Mouse (Mus musculus): ENCODE data around the gene Krtdap. TPM values are rescaled to one million over a fixed set of nuclear protein-coding genes. Genes with fewer than 3 reads are reported as not detected.

Krtdap gene
- polyA plus RNA-seq, 1 experiment from 2014 or later = 0.41 TPM

DNA sequence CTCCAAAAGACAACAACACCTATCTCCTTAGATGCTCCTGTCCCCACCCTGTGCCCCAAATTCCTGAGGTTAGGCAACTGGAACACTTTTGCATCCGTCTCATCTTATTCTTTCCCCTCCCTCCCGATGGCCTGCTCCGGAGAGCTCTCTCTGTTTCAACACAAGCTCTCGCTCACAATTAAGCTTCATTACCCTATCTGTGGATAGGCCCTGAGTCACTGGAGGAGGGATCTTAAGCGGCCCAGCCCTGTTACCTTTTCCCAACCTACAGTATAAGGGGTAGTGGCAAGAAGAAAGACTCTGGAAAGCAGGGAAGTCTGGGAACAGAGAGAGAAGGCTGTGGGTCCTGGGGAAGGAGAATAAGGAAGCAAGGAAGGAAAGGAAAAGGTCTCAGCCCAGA, 24.2 kb upstream of the Krtdap start, which contains the start of gene Dmkn:
Gene Dmkn, plus strand, starts transcription at position 301 of the 400 bp plus-strand sequence.
- no peak within 1 kb of the TSS for H3K4me3 ChIP-seq
- H3K4me1 ChIP-seq = peaks cover 21% of the 10 kb centered on the region
- no peaks in the 10 kb centered on the region for H3K36me3 ChIP-seq
- ATAC-seq (ENCODE audit: extremely low read depth, insufficient number of reproducible peaks, low FRiP score, low TSS enrichment) = no peak
- no peak within 1 kb of the TSS for H3K27ac ChIP-seq (replicated peaks)
- 53% methylated on average over 5 of the region's 5 CpGs for WGBS
- H3K9me3 ChIP-seq = no peaks in the 10 kb centered on the region
- peaks cover 27% of the 10 kb centered on the region; the same call in 1 of the 2 replicates for H3K27me3 ChIP-seq (replicated peaks)
- no peak within 1 kb of the TSS for H3K4me2 ChIP-seq
- H3K9ac ChIP-seq = no peak within 1 kb of the TSS

DNA sequence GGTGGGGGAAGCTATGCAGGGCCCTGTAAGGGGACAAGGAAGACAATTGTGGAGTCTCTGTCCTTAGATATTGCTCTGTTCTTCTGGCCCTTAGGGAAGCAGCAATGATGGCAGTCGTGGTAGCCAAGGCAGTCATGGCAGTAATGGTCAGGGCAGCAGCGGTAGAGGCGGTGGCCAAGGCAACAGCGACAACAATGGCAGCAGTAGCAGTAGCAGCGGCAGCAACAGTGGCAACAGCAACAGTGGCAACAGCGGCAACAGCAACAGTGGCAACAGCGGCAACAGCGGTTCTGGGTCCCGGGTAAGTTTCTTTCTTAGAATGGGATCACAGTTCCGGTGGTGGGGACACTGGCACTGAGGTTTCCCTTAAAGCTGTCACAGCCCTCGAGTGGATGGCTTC, 22.5 kb upstream of the Krtdap start:
- WGBS = 41% methylated on average over 11 of the region's 11 CpGs
- H3K9me3 ChIP-seq = no peaks in the 10 kb centered on the region
- no peak overlapping the region for H3K9ac ChIP-seq
- peaks cover 17% of the 10 kb centered on the region for H3K4me1 ChIP-seq
- H3K27ac ChIP-seq (replicated peaks) = no peak overlapping the region
- H3K4me3 ChIP-seq = no peak overlapping the region
- H3K36me3 ChIP-seq = no peaks in the 10 kb centered on the region
- peak overlapping the region; percentile 37 for H3K4me2 ChIP-seq
- peaks cover 39% of the 10 kb centered on the region; the same call in 1 of the 2 replicates for H3K27me3 ChIP-seq (replicated peaks)
- ATAC-seq (ENCODE audit: extremely low read depth, insufficient number of reproducible peaks, low FRiP score, low TSS enrichment) = no peak

DNA sequence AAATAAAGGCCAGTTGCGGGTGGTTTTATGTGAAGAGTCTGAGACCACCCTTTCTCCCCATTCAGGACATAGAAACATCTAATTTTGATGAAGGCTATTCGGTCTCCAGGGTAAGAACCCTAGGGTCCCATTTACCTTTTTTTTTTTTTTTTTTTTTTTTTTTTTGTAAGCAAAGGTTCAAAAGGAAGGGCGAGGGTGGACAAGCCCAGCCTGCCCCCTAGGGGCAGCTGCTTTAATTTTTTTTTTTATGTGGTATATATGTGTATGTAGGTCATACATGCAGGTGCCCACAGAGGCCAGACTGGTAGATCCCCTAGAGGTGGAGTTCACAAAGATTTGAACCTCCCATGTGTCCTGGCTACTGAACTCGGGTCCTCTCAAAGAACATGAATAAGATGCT, 21.3 kb upstream of the Krtdap start:
- peaks cover 39% of the 10 kb centered on the region; the same call in 1 of the 2 replicates for H3K27me3 ChIP-seq (replicated peaks)
- H3K4me2 ChIP-seq = no peak overlapping the region
- no peak overlapping the region for H3K9ac ChIP-seq
- H3K36me3 ChIP-seq = no peaks in the 10 kb centered on the region
- no peak overlapping the region for H3K27ac ChIP-seq (replicated peaks)
- WGBS = 81% methylated on average over 4 of the region's 4 CpGs
- ATAC-seq (ENCODE audit: extremely low read depth, insufficient number of reproducible peaks, low FRiP score, low TSS enrichment) = no peak
- H3K4me1 ChIP-seq = peaks cover 9% of the 10 kb centered on the region
- peaks cover 2% of the 10 kb centered on the region; the same call in 1 of the 2 replicates for H3K9me3 ChIP-seq
- H3K4me3 ChIP-seq = no peak overlapping the region

DNA sequence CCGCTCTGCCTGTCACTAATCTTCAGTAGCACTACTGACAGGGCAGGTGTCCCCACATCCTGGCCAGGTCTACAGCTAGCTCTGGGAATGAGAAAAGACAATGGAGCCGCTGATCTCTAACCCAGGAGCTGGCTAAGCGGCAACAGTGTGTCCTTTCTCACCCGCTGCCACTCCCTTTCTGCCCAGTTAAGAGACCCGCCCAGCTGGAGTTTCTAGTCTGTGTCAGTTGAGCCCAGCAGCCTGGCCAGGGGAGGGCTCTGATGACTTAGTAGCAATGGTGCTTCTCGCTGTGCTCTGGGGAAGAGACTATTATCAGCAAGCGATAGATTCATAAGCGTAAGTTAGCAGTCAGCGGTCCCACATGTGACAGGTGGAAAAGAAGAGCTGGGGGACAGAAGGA, 18.5 kb upstream of the Krtdap start:
- Histone ChIP-seq H3K4me3 (no peak overlapping the region), H3K4me1 (peaks cover 5% of the 10 kb centered on the region; the same call in 1 of the 2 replicates), H3K36me3 (no peaks in the 10 kb centered on the region), H3K9ac (peak overlapping the region; percentile 12; the same call in 1 of the 2 replicates), H3K27ac (replicated peaks) (no peak overlapping the region), H3K9me3 (peaks cover 5% of the 10 kb centered on the region; the same call in 1 of the 2 replicates), H3K4me2 (no peak overlapping the region), H3K27me3 (replicated peaks) (peaks cover 27% of the 10 kb centered on the region; the same call in 1 of the 2 replicates)
- WGBS = 30% methylated on average over 9 of the region's 9 CpGs
- ATAC-seq (ENCODE audit: extremely low read depth, insufficient number of reproducible peaks, low FRiP score, low TSS enrichment) = no peak

DNA sequence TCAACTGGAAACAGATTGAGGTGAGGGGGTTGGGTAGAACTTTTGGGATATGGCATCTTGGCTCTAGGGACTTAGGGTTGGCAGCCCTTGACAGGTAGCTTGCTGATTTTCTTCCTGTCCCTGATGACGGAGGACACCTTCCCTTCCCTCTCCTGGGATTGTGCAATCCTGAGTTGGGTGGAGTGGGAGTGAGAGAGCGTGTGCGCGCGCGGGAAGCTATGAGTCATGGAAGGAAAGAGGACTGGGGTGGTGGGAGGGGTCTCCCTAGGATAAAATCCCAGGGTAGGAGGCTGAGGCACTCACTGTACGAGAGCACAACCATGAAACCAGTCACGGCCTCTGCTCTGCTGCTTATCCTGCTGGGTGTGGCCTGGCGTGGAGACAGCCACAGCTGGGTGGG, 11.6 kb upstream of the Krtdap start:
- WGBS = 66% methylated on average over 9 of the region's 9 CpGs
- 0 out of 2 replicates have a peak, but pooled peaks cover 10% of the 10 kb centered on the region for H3K27me3 ChIP-seq (replicated peaks)
- no peaks in the 10 kb centered on the region for H3K36me3 ChIP-seq
- H3K4me2 ChIP-seq = no peak overlapping the region
- H3K4me3 ChIP-seq = no peak overlapping the region
- no peak for ATAC-seq (ENCODE audit: extremely low read depth, insufficient number of reproducible peaks, low FRiP score, low TSS enrichment)
- H3K9ac ChIP-seq = no peak overlapping the region
- H3K27ac ChIP-seq (replicated peaks) = no peak overlapping the region
- peaks cover 5% of the 10 kb centered on the region; the same call in 1 of the 2 replicates for H3K9me3 ChIP-seq
- no peaks in the 10 kb centered on the region for H3K4me1 ChIP-seq

DNA sequence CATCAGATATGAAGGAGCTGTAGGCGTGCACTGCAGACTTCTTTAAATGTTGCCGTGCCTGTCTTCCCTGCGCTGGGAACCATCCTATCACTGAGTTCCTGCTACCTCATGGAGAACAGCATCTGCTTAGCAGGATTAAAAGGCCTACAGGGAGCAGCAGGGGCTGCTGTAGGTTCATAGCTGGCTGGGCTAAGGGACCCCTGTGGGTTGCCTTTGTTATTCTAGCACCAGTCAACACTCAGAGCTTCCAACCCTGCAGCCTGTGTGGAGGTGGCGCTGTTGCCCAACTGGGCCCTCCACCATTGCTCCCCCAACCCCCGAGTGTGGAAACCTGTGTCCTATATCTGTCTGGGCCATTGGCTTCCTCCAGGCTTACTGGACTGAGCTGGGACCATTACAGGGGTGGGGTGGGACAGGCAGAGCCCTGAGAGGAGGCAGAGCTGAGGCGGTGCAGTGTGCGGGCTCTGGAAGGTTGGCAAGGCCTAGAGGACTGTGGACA, 10.6 kb upstream of the Krtdap start:
- WGBS = 36% methylated on average over 7 of the region's 7 CpGs
- Histone ChIP-seq H3K27me3 (replicated peaks) (0 out of 2 replicates have a peak, but pooled peaks cover 10% of the 10 kb centered on the region), H3K4me3 (no peak overlapping the region), H3K9ac (no peak overlapping the region), H3K4me2 (no peak overlapping the region), H3K27ac (replicated peaks) (no peak overlapping the region), H3K4me1 (no peaks in the 10 kb centered on the region), H3K9me3 (no peaks in the 10 kb centered on the region), H3K36me3 (no peaks in the 10 kb centered on the region)
- no peak for ATAC-seq (ENCODE audit: extremely low read depth, insufficient number of reproducible peaks, low FRiP score, low TSS enrichment)

DNA sequence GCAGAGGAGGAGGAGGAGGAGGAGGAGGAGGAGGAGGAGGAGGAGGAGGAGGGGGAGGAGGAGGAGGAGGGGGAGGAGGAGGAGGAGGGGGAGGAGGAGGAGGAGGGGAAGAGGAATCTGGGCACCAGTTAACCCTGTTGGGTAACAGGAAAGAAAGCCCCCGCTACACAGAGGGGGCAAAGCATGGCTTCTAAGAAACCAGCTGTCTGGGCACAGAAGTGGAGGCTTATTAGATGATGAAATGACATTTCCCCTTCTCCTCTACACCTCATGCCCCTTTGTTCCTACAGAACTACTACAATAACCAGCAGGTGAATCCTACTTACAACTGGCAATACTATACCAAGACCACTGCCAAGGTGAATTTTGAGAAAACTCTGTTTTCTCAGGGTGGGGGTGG, 9.8 kb upstream of the Krtdap start:
- Histone ChIP-seq H3K9me3 (no peaks in the 10 kb centered on the region), H3K4me1 (no peaks in the 10 kb centered on the region), H3K4me3 (no peak overlapping the region), H3K4me2 (no peak overlapping the region), H3K36me3 (no peaks in the 10 kb centered on the region), H3K27ac (replicated peaks) (no peak overlapping the region), H3K9ac (no peak overlapping the region), H3K27me3 (replicated peaks) (0 out of 2 replicates have a peak, but pooled peaks cover 10% of the 10 kb centered on the region)
- WGBS = 83% methylated on average over 1 of the region's 1 CpGs
- no peak for ATAC-seq (ENCODE audit: extremely low read depth, insufficient number of reproducible peaks, low FRiP score, low TSS enrichment)

DNA sequence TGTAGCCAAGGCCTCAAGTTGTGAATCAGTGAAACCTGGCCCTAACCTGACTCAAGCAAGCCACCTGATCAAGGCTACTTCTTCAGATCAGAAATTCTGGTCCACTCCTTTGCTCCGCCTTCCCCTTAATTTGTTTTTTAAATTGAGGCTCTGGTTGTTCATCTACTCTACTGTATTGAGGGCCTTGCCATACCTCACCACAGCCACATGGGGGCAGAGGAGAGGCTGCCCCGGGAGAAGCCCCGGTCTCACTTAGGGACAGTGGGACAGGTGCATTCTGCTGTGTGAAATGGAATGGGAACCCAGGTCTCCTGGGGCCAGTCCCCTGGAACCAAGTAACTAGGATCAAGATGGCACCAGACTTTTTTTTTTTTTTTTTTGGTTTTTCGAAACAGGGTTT, 5.9 kb upstream of the Krtdap start:
- Histone ChIP-seq H3K36me3 (no peaks in the 10 kb centered on the region), H3K4me1 (no peaks in the 10 kb centered on the region), H3K9ac (no peak overlapping the region), H3K27ac (replicated peaks) (no peak overlapping the region), H3K9me3 (no peaks in the 10 kb centered on the region), H3K4me3 (no peak overlapping the region), H3K4me2 (no peak overlapping the region), H3K27me3 (replicated peaks) (peaks cover 14% of the 10 kb centered on the region; the same call in 1 of the 2 replicates)
- ATAC-seq (ENCODE audit: extremely low read depth, insufficient number of reproducible peaks, low FRiP score, low TSS enrichment) = no peak
- 53% methylated on average over 4 of the region's 4 CpGs for WGBS

DNA sequence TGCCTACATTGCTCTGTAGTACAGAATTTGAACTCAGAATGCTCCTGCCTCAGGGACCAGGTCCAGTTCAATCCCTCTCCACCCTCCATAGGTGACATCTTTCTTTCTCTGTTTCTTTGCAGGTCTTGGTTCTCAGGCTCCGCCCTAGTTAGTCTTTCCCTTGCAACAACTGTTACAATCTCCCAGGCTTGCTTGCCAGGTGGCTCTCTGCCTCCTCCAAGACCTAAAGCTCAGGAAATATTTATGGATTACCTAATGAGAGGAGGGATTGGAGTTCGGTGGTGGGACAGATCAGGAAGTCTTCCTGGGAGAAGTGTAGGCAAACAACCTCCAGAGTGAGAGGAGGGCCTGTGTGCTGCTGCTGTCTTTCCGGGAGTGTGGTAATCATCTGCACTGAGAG, 5.0 kb upstream of the Krtdap start:
- no peaks in the 10 kb centered on the region for H3K9me3 ChIP-seq
- WGBS = 63% methylated on average over 3 of the region's 3 CpGs
- H3K36me3 ChIP-seq = no peaks in the 10 kb centered on the region
- H3K9ac ChIP-seq = no peak overlapping the region
- no peak overlapping the region for H3K27ac ChIP-seq (replicated peaks)
- no peak overlapping the region for H3K4me2 ChIP-seq
- ATAC-seq (ENCODE audit: extremely low read depth, insufficient number of reproducible peaks, low FRiP score, low TSS enrichment) = no peak
- no peaks in the 10 kb centered on the region for H3K4me1 ChIP-seq
- H3K27me3 ChIP-seq (replicated peaks) = peaks cover 22% of the 10 kb centered on the region
- H3K4me3 ChIP-seq = no peak overlapping the region

DNA sequence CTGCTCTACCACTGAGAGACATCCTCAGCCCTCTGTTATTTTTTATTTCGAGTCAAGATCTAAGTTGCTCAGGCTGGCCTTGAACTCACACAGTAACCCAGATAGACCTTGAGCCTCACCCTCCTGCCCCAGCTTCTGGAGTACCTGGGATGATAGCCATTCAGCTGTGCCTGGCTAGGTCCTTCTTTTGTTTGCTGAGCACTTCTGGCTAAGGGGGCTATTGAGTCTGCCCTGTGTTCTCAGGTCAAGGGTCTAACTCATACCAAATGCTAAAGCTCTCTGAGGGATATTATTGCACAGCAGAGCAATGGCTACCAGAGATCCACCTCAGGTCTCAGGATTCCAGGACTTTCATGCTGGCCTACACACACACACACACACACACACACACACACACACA, 2.5 kb upstream of the Krtdap start:
- no peaks in the 10 kb centered on the region for H3K36me3 ChIP-seq
- no peak overlapping the region for H3K4me2 ChIP-seq
- H3K27ac ChIP-seq (replicated peaks) = no peak overlapping the region
- H3K27me3 ChIP-seq (replicated peaks) = peaks cover 27% of the 10 kb centered on the region
- 37% methylated on average over 1 of the region's 1 CpGs for WGBS
- no peak for ATAC-seq (ENCODE audit: extremely low read depth, insufficient number of reproducible peaks, low FRiP score, low TSS enrichment)
- no peaks in the 10 kb centered on the region for H3K4me1 ChIP-seq
- no peaks in the 10 kb centered on the region for H3K9me3 ChIP-seq
- H3K9ac ChIP-seq = no peak overlapping the region
- no peak overlapping the region for H3K4me3 ChIP-seq

DNA sequence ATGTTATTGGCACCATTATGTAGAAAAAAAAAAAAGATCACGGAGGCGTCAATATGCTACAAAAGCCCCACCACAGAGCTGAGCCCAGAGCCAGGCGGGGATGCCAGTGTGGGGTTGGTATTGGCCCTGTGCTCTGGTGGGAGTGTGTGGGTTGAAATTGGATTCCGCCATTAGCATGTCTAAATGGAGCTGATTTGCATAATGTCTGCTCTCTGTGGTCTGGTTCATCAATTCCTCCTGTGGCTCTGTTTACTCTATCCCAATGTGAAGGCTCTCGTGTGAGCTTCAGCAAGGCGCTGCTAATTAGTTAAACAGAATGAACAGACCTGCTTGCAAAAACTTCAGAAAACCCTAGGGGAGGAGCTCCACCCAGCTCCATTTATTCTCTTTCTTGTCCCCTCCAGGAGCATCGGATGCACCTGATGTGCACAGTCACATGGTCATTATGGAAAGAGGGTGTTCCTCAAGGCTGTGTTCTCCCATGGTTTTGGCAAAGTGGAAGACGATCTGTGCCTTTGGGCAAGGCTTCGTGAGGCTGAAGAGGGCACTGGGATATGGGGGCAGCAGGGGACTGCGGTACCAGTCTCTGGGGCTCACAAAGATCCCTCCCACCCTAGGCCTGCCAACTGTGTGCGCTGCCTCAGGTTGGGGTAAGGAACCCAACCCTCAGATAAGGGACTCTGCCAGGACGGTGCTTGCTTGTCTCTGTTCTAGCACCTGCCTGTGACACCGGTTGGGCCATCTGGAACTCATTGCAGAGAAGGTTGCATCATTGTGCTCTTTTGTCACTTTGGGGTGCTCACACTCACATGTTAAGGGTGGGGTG, 1.8 kb upstream of the Krtdap start:
- Histone ChIP-seq H3K36me3 (no peaks in the 10 kb centered on the region), H3K9ac (no peak overlapping the region), H3K4me1 (no peaks in the 10 kb centered on the region), H3K9me3 (no peaks in the 10 kb centered on the region), H3K4me2 (no peak overlapping the region), H3K4me3 (no peak overlapping the region), H3K27ac (replicated peaks) (no peak overlapping the region), H3K27me3 (replicated peaks) (peaks cover 33% of the 10 kb centered on the region)
- no peak for ATAC-seq (ENCODE audit: extremely low read depth, insufficient number of reproducible peaks, low FRiP score, low TSS enrichment)
- 70% methylated on average over 13 of the region's 13 CpGs for WGBS

Data from heart, embryonic 13.5 days (tissue).